Mouse (Mus musculus): ENCODE data around the gene Gpr4.

DNA sequence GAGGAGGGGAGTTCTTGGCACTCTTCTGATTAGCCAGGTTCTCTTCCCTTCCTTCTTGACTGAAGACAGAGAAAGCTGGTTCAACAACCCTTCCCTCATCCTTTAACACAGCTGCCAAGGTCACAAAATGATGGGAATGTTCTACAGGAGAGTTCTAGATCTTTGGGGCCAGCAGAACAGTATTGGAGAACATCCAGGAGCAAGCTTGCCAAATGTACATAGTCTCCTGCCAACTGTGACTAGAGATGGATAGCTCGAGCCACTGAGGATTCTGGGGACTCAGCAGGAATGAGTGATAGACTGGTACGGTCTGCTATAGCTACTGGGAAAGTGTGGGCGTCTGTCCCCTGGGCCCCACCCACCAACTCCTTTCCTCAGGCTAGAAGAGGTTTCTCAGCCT, 46.0 kb downstream of the Gpr4 start:
- TF ChIP-seq ZC3H11A (IDR thresholded peaks at IDR 0.05; ENCODE audit: borderline replicate concordance, low read depth, low read length) (no peak), CHD2 (IDR thresholded peaks at IDR 0.05; ENCODE audit: low read depth, low read length) (no peak), HCFC1 (IDR thresholded peaks at IDR 0.05; ENCODE audit: borderline replicate concordance, insufficient read depth, low read length) (no peak), ZNF384 (IDR thresholded peaks at IDR 0.05; ENCODE audit: low read depth, low read length) (no peak)
